ENCODE assay signal across 21 mouse cellular contexts in genomic region chr15:84329940-84330339, GRCm38 (mm10). TPM values are rescaled to one million over a fixed set of nuclear protein-coding genes. Genes with fewer than 3 reads are reported as not detected.
DNase-seq lines count a peak whose midpoint lies in the region; ATAC-seq and TF ChIP-seq lines count a peak whose summit lies in the region.
"Had no signal": no experiment of that assay in that cellular context is flagged by ENCODE, and none has a peak within 500 bp of the region (broad histone marks: within the 10 kb centered on the region; RNA-seq: fewer than 3 reads in every experiment).

No protein-coding gene starts in this region.

- no peaks in the 10 kb centered on the region for H3K36me3 ChIP-seq in kidney, postnatal 0 days (ENCODE audit: insufficient read depth, low read length)
- H3K36me3 ChIP-seq: embryonic facial prominence, embryonic 12.5 days; forebrain, embryonic 15.5 days; heart, embryonic 15.5 days; hindbrain, embryonic 13.5 days had no signal

- H3K4me1 ChIP-seq in kidney, postnatal 0 days (replicated peaks; ENCODE audit: insufficient read depth, low read length): peaks cover 5% of the 10 kb centered on the region; the same call in 1 of the 2 replicates
- H3K4me1 ChIP-seq: embryonic facial prominence, embryonic 12.5 days; forebrain, embryonic 15.5 days had no signal

- H3K27me3 ChIP-seq in kidney, postnatal 0 days (ENCODE audit: insufficient read depth, low read length): no peaks in the 10 kb centered on the region
- H3K27me3 ChIP-seq: CH12.LX; embryonic facial prominence, embryonic 12.5 days; forebrain, embryonic 15.5 days; heart, embryonic 15.5 days; hindbrain, embryonic 13.5 days had no signal

- DNase-seq in kidney, adult 18-20 months: peak; percentile 24
- peak; percentile 50 for DNase-seq in kidney, adult 9 months
- DNase-seq in kidney, postnatal 0 days (ENCODE audit: low spot score): no peak
- DNase-seq in kidney, postnatal 36 days: peak; percentile 63 to 64
- DNase-seq in yolk sac, embryonic 10.5 days (ENCODE audit: low spot score): no peak
- DNase-seq: adrenal gland, postnatal 14 days; cerebellum, adult 18-20 months; cerebellum, postnatal 14 days; gastrocnemius, postnatal 10 days; heart, adult 2 months; heart, postnatal 14 days had no signal

- no peak for TF ChIP-seq CTCF in kidney, postnatal 0 days (IDR thresholded peaks at IDR 0.05; ENCODE audit: low read depth)

- no peaks in the 10 kb centered on the region for H3K9me3 ChIP-seq in kidney, postnatal 0 days (replicated peaks; ENCODE audit: low read length)
- H3K9me3 ChIP-seq: embryonic facial prominence, embryonic 12.5 days; forebrain, embryonic 15.5 days; heart, embryonic 15.5 days; hindbrain, embryonic 13.5 days had no signal

- H3K9ac ChIP-seq in kidney, postnatal 0 days (ENCODE audit: low read depth, low read length): no peak overlapping the region
- H3K9ac ChIP-seq: embryonic facial prominence, embryonic 12.5 days; forebrain, embryonic 15.5 days; heart, embryonic 15.5 days; hindbrain, embryonic 13.5 days had no signal

- ATAC-seq in kidney, postnatal 0 days (replicated peaks; ENCODE audit: low FRiP score, low read depth): 0 out of 2 replicates have a peak, but pooled peaks have one; percentile 23
- ATAC-seq in monocyte, adult 5-6 weeks (replicated peaks; ENCODE audit: insufficient number of reproducible peaks, low FRiP score, low TSS enrichment, poor library complexity, severe bottlenecking): no peak
- ATAC-seq in cerebellum, adult (ENCODE audit: insufficient number of reproducible peaks, low FRiP score, low TSS enrichment): no peak
- ATAC-seq: activated CD4-positive, CD25-positive, alpha-beta regulatory T cell, adult 4 months; forebrain, embryonic 15.5 days; Patski had no signal

- H3K4me3 ChIP-seq in kidney, postnatal 0 days (replicated peaks; ENCODE audit: low read depth, low read length): no peak overlapping the region
- H3K4me3 ChIP-seq: embryonic facial prominence, embryonic 12.5 days; forebrain, embryonic 15.5 days; heart, adult 2 months; heart, embryonic 15.5 days; hindbrain, embryonic 13.5 days had no signal

- no peak overlapping the region for H3K4me2 ChIP-seq in kidney, postnatal 0 days (ENCODE audit: low read length)
- H3K4me2 ChIP-seq: embryonic facial prominence, embryonic 12.5 days; forebrain, embryonic 15.5 days; heart, embryonic 11.5 days; heart, embryonic 15.5 days; hindbrain, embryonic 13.5 days had no signal

- no peak overlapping the region for H3K27ac ChIP-seq in kidney, postnatal 0 days
- H3K27ac ChIP-seq: embryonic facial prominence, embryonic 12.5 days; forebrain, embryonic 15.5 days; heart, adult 2 months; heart, embryonic 15.5 days; hindbrain, embryonic 13.5 days had no signal

- 49% methylated on average over 8 of the region's 8 CpGs for WGBS in kidney, postnatal 0 days

RNA-seq across cellular contexts. Expression of gene Parvg, which starts 6.1 kb away (rescaled TPM):
- 1.4 TPM in 2 replicates for polyA plus RNA-seq in kidney, postnatal 0 days (2015; fragmentation: Nextera tagmentation; extraction: Ambion mirVana)
- 54.1 to 106 TPM (median 56.9 TPM) in 3 replicates for total RNA-seq in monocyte, adult 5-6 weeks (2017)
- polyA plus RNA-seq: Patski had no signal

Comparison
In these comparisons a context has a peak if more than half of its experiments do, and no peak if none do; other contexts are left out.
1. DNase-seq: peak in kidney, adult 18-20 months (single experiment), kidney, adult 9 months (single experiment) and kidney, postnatal 36 days (2 of 2); none in kidney, postnatal 0 days (single experiment) and yolk sac, embryonic 10.5 days (single experiment).